8 mouse cellular contexts compared by ENCODE assay signal in genomic region chr13:81782475-81782874, GRCm38 (mm10). TPM values are rescaled to one million over a fixed set of nuclear protein-coding genes. Genes with fewer than 3 reads are reported as not detected.
DNase-seq lines count a peak whose midpoint lies in the region; ATAC-seq and TF ChIP-seq lines count a peak whose summit lies in the region.

No protein-coding gene starts in this region.

- no peaks in the 10 kb centered on the region for H3K9me3 ChIP-seq in lung, embryonic 14.5 days (ENCODE audit: low read depth, low read length)
- H3K9me3 ChIP-seq in embryonic facial prominence, embryonic 15.5 days (replicated peaks), result no peaks in the 10 kb centered on the region
- H3K9me3 ChIP-seq in intestine, postnatal 0 days (ENCODE audit: control insufficient read depth), result no peaks in the 10 kb centered on the region
- H3K9me3 ChIP-seq in neural tube, embryonic 13.5 days, result no peaks in the 10 kb centered on the region

- H3K9ac ChIP-seq in lung, embryonic 14.5 days, result peak overlapping the region; percentile 84
- H3K9ac ChIP-seq in embryonic facial prominence, embryonic 15.5 days, result peak overlapping the region; percentile 6; the same call in 1 of the 2 replicates
- H3K9ac ChIP-seq in intestine, postnatal 0 days (ENCODE audit: low read depth, low read length), result peak overlapping the region; percentile 76
- peak overlapping the region; percentile 86 for H3K9ac ChIP-seq in neural tube, embryonic 13.5 days

- H3K27me3 ChIP-seq in lung, embryonic 14.5 days (ENCODE audit: insufficient read depth, low read length), result no peaks in the 10 kb centered on the region
- H3K27me3 ChIP-seq in embryonic facial prominence, embryonic 15.5 days, result no peaks in the 10 kb centered on the region
- H3K27me3 ChIP-seq in intestine, postnatal 0 days (replicated peaks; ENCODE audit: control insufficient read depth, insufficient read depth, low read length), result no peaks in the 10 kb centered on the region
- H3K27me3 ChIP-seq in neural tube, embryonic 13.5 days, result no peaks in the 10 kb centered on the region

- no peak for ATAC-seq in lung, embryonic 14.5 days (ENCODE audit: insufficient read depth)
- no peak for ATAC-seq in embryonic facial prominence, embryonic 15.5 days (ENCODE audit: insufficient number of reproducible peaks, low FRiP score, low TSS enrichment, low read depth)
- no peak for ATAC-seq in intestine, postnatal 0 days
- ATAC-seq in neural tube, embryonic 13.5 days (ENCODE audit: low read depth), result no peak

- peak overlapping the region; percentile 60 for H3K4me2 ChIP-seq in lung, embryonic 14.5 days
- H3K4me2 ChIP-seq in embryonic facial prominence, embryonic 15.5 days (replicated peaks), result peak overlapping the region; percentile 63
- peak overlapping the region; percentile 59 for H3K4me2 ChIP-seq in intestine, postnatal 0 days (replicated peaks; ENCODE audit: low read depth)
- H3K4me2 ChIP-seq in neural tube, embryonic 13.5 days, result peak overlapping the region; percentile 62

- TF ChIP-seq CTCF in lung, embryonic 14.5 days (IDR thresholded peaks at IDR 0.05; ENCODE audit: low read depth), result no peak
- no peak for TF ChIP-seq CTCF in intestine, postnatal 0 days (IDR thresholded peaks at IDR 0.05; ENCODE audit: low read depth)

- peaks cover 12% of the 10 kb centered on the region; the same call in 1 of the 2 replicates for H3K36me3 ChIP-seq in lung, embryonic 14.5 days (ENCODE audit: insufficient read depth)
- peaks cover 3% of the 10 kb centered on the region for H3K36me3 ChIP-seq in embryonic facial prominence, embryonic 15.5 days
- peaks cover 4% of the 10 kb centered on the region; the same call in 1 of the 2 replicates for H3K36me3 ChIP-seq in intestine, postnatal 0 days (ENCODE audit: control insufficient read depth, insufficient read depth)
- peaks cover 4% of the 10 kb centered on the region; the same call in 1 of the 2 replicates for H3K36me3 ChIP-seq in neural tube, embryonic 13.5 days

- peak overlapping the region; percentile 99 for H3K27ac ChIP-seq in lung, embryonic 14.5 days (ENCODE audit: low read depth)
- peak overlapping the region; percentile 100; the same call in 1 of the 2 replicates for H3K27ac ChIP-seq in embryonic facial prominence, embryonic 15.5 days (replicated peaks)
- H3K27ac ChIP-seq in intestine, postnatal 0 days (ENCODE audit: low read depth, low read length), result no peak overlapping the region; the same call in 1 of the 2 replicates
- H3K27ac ChIP-seq in neural tube, embryonic 13.5 days (replicated peaks), result peak overlapping the region; percentile 99

- H3K4me3 ChIP-seq in lung, embryonic 14.5 days (ENCODE audit: low read depth, low read length), result peak overlapping the region; percentile 72
- peak overlapping the region; percentile 80 for H3K4me3 ChIP-seq in embryonic facial prominence, embryonic 15.5 days (replicated peaks)
- H3K4me3 ChIP-seq in intestine, postnatal 0 days (ENCODE audit: low read depth, low read length), result peak overlapping the region; percentile 56
- peak overlapping the region; percentile 68 for H3K4me3 ChIP-seq in neural tube, embryonic 13.5 days

- 27% methylated on average over 9 of the region's 9 CpGs for WGBS in lung, embryonic 14.5 days
- WGBS in embryonic facial prominence, embryonic 15.5 days, result 43% methylated on average over 9 of the region's 9 CpGs
- 17% methylated on average over 9 of the region's 9 CpGs for WGBS in intestine, postnatal 0 days
- WGBS in neural tube, embryonic 13.5 days, result 51% methylated on average over 9 of the region's 9 CpGs

- DNase-seq in lung, embryonic 14.5 days, result no peak
- no peak for DNase-seq in lung, postnatal 14 days
- DNase-seq in spleen, postnatal 4 days (ENCODE audit: low spot score in 2 of 2), result no peak
- no peak for DNase-seq in left cerebral cortex, adult 11 months (ENCODE audit: low spot score)
- DNase-seq in frontal cortex, postnatal 25 days (ENCODE audit: low spot score in 2 of 2), result no peak

- H3K4me1 ChIP-seq in lung, embryonic 14.5 days (ENCODE audit: insufficient read depth), result no peaks in the 10 kb centered on the region
- peaks cover 16% of the 10 kb centered on the region; the same call in 1 of the 2 replicates for H3K4me1 ChIP-seq in embryonic facial prominence, embryonic 15.5 days
- peaks cover 6% of the 10 kb centered on the region; the same call in 1 of the 2 replicates for H3K4me1 ChIP-seq in intestine, postnatal 0 days (replicated peaks; ENCODE audit: control insufficient read depth, insufficient read depth, low read length)
- H3K4me1 ChIP-seq in neural tube, embryonic 13.5 days (replicated peaks), result peaks cover 20% of the 10 kb centered on the region

RNA-seq across cellular contexts. Expression of gene Cetn3, which starts 0.4 kb away (rescaled TPM):
- 255 and 261 TPM in 2 replicates for polyA plus RNA-seq in lung, embryonic 14.5 days (2014; fragmentation: Nextera tagmentation; extraction: Ambion mirVana)
- 200 and 205 TPM in 2 replicates for polyA plus RNA-seq in embryonic facial prominence, embryonic 15.5 days (2015; fragmentation: Nextera tagmentation; extraction: Ambion mirVana)
- 130 and 136 TPM in 2 replicates for polyA plus RNA-seq in intestine, postnatal 0 days (2015; fragmentation: Nextera tagmentation; extraction: Ambion mirVana)
- polyA plus RNA-seq in neural tube, embryonic 13.5 days (2015; fragmentation: Nextera tagmentation; extraction: Ambion mirVana), result 231 and 259 TPM in 2 replicates

Comparison
In these comparisons a context has a peak if more than half of its experiments do, and no peak if none do; other contexts are left out.
1. H3K9ac ChIP-seq: peak in every context shown above with its lines; median percentile 86 in neural tube, embryonic 13.5 days; 84 in lung, embryonic 14.5 days; 76 in intestine, postnatal 0 days; 6 in embryonic facial prominence, embryonic 15.5 days.